Mouse (Mus musculus): Measurements from ENCODE around the gene Mylk. TPM values are rescaled to one million over a fixed set of nuclear protein-coding genes. Genes with fewer than 3 reads are reported as not detected.

Mylk gene
- total and polyA plus RNA-seq, 3 experiments, result 0.04 to 0.10 TPM; not detected in 1

DNA sequence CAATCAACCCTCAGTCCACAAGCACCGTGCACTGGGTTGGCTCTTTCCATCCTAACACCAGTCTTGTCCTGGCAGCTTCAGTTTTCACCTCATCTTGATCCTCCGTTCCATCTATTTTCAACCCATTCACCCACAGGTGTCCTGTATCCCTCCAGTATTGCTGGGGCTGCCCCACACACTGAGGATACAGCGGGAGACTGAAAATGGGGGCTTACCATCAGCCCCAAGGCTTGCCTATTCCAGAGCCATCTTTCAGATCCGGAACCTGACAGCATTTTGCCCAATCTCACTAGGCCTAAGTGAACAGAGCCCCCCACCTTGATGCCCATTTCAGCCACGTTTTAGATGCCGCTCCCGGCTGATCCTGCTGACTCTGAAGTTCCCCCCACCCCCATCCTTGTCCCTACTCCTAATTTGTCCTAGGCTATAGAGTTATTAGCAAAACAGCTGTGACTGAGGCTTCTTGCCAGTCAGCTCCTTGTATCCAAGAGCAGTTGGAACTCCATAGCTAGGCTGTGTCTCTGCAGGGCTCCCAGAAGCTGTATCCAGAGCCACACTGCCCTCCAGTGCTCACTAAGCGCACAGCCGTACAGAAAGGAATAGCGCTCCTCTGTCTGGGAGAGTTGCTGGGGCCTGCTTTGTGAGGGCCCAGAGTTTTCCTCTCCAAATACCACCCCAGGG lies 222.2 kb downstream of the Mylk start:
- H3K36me3 ChIP-seq (replicated peaks in 1 of 2; ENCODE audit: control insufficient read depth in 1 of 2, insufficient read depth in 1 of 2, low read length in 1 of 2), result no peaks in the 10 kb centered on the region
- H3K9ac ChIP-seq (ENCODE audit: insufficient read depth, low read depth), result no peak overlapping the region
- no peak overlapping the region for H3K4me3 ChIP-seq (replicated peaks in 1 of 3; ENCODE audit: low read depth in 2 of 3, low read length in 2 of 3, poor library complexity in 1 of 3)
- TF ChIP-seq E2F4 (IDR thresholded peaks at IDR 0.05; ENCODE audit: insufficient replicate concordance, low read depth, low read length) (no peak), POLR2AphosphoS2 (IDR thresholded peaks at IDR 0.05; ENCODE audit: low read depth, low read length) (no peak), ZNF384 (IDR thresholded peaks at IDR 0.05; ENCODE audit: low read depth, low read length) (no peak), IRF4 (IDR thresholded peaks at IDR 0.05; ENCODE audit: low read depth, low read length) (no peak), CTCF (conservative IDR thresholded peaks at IDR 0.05 in 1 of 2, IDR thresholded peaks at IDR 0.05 in 1 of 2; ENCODE audit: low read depth in 2 of 2, low read length in 2 of 2) (peak in 1 of 2 experiments; percentile 86; a peak in 2 of 4 replicates), RAD21 (IDR thresholded peaks at IDR 0.05; ENCODE audit: low read depth, low read length) (peak; percentile 78), CHD1 (IDR thresholded peaks at IDR 0.05; ENCODE audit: low read depth, low read length) (no peak), SMC3 (IDR thresholded peaks at IDR 0.05; ENCODE audit: low read depth, low read length) (peak; percentile 69), ETS1 (conservative IDR thresholded peaks at IDR 0.05; ENCODE audit: low read depth, low read length) (no peak)
- H3K9me3 ChIP-seq (replicated peaks; ENCODE audit: low read length), result no peaks in the 10 kb centered on the region
- H3K4me2 ChIP-seq (ENCODE audit: insufficient read depth, low read depth, poor library complexity, severe bottlenecking), result no peak overlapping the region
- in situ Hi-C loops (cut with MboI; ENCODE audit: low pct_ligation_motif_present, low pct_unique_long_range_greater_than_20kb, low sequenced_read_pairs), result loop anchor here (5.0 kb wide), 1 partner anchor 60 kb away; no protein-coding TSS in a partner anchor
- no peaks in the 10 kb centered on the region for H3K79me2 ChIP-seq (replicated peaks; ENCODE audit: control insufficient read depth, extremely low read depth, insufficient read depth, poor library complexity, severe bottlenecking)
- peak; percentile 33 for DNase-seq (ENCODE audit: extremely low read depth)
- dilution Hi-C loops (cut with MboI; ENCODE audit: extremely low pct_ligation_motif_present, extremely low pct_unique_long_range_greater_than_20kb, low sequenced_read_pairs), result no loop called here
- 0 out of 4 replicates have a peak, but pooled peaks cover 0 to 2% of the 10 kb centered on the region in 2 experiments for H3K4me1 ChIP-seq (ENCODE audit: control insufficient read depth in 1 of 2, insufficient read depth in 2 of 2)
- peaks cover 86% of the 10 kb centered on the region for H3K27me3 ChIP-seq (replicated peaks)
- no peak overlapping the region for H3K27ac ChIP-seq (ENCODE audit: insufficient read depth, low read depth)

DNA sequence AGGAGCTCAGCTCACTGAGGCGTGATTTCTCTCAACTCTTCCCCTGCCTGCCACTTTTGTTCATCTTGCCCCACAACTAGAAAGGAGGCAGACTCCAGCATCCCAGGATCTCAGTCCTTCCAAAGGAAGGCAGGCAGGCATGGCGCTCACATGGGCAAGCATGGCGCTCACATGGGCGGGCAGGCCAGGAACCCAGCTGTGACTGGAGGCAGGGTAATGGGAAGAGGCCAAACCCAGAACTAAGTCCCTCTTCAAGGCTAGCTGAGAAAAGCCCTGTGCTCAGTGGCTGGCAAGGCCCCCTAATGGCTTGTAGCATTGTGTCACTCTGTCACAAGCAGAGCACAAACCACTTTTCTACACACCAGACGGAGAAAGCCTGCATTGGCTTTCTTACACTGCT lies 223.2 kb downstream of the Mylk start:
- peaks cover 2 to 5% of the 10 kb centered on the region in 2 experiments; a peak in 1 of 4 replicates for H3K4me1 ChIP-seq (ENCODE audit: control insufficient read depth in 1 of 2, insufficient read depth in 2 of 2)
- DNase-seq (ENCODE audit: extremely low read depth), result no peak

More for the DNA sequence above, 223.2 kb downstream of the Mylk start:
- Histone ChIP-seq H3K9ac (ENCODE audit: insufficient read depth, low read depth) (no peak overlapping the region), H3K36me3 (replicated peaks in 1 of 2; ENCODE audit: control insufficient read depth in 1 of 2, insufficient read depth in 1 of 2, low read length in 1 of 2) (no peaks in the 10 kb centered on the region), H3K4me3 (replicated peaks in 1 of 3; ENCODE audit: low read depth in 2 of 3, low read length in 2 of 3, poor library complexity in 1 of 3) (no peak overlapping the region), H3K79me2 (replicated peaks; ENCODE audit: control insufficient read depth, extremely low read depth, insufficient read depth, poor library complexity, severe bottlenecking) (no peaks in the 10 kb centered on the region), H3K9me3 (replicated peaks; ENCODE audit: low read length) (no peaks in the 10 kb centered on the region), H3K4me2 (ENCODE audit: insufficient read depth, low read depth, poor library complexity, severe bottlenecking) (no peak overlapping the region), H3K27me3 (replicated peaks) (peaks cover 83% of the 10 kb centered on the region), H3K27ac (ENCODE audit: insufficient read depth, low read depth) (no peak overlapping the region)
- no peak for TF ChIP-seq CHD1 (IDR thresholded peaks at IDR 0.05; ENCODE audit: low read depth, low read length)
- no peak for TF ChIP-seq JUND (conservative IDR thresholded peaks at IDR 0.05; ENCODE audit: low read depth, low read length)
- no peak for TF ChIP-seq MAFK (IDR thresholded peaks at IDR 0.05; ENCODE audit: insufficient replicate concordance, low read length)
- TF ChIP-seq MAZ (IDR thresholded peaks at IDR 0.05; ENCODE audit: low read depth, low read length), result no peak
- TF ChIP-seq MAX (IDR thresholded peaks at IDR 0.05; ENCODE audit: low read length), result no peak
- no peak for TF ChIP-seq ZKSCAN1 (IDR thresholded peaks at IDR 0.05; ENCODE audit: borderline replicate concordance, low read depth, low read length)
- no peak for TF ChIP-seq RCOR1 (conservative IDR thresholded peaks at IDR 0.05; ENCODE audit: low read depth, low read length)
- TF ChIP-seq KAT2A (IDR thresholded peaks at IDR 0.05; ENCODE audit: insufficient replicate concordance, low read length), result no peak
- TF ChIP-seq ZMIZ1 (IDR thresholded peaks at IDR 0.05; ENCODE audit: low read depth, low read length), result no peak
- TF ChIP-seq ZC3H11A (IDR thresholded peaks at IDR 0.05; ENCODE audit: low read depth, low read length), result no peak
- no peak for TF ChIP-seq USF1 (IDR thresholded peaks at IDR 0.05; ENCODE audit: low read depth, low read length)
- no peak for TF ChIP-seq MEF2A (IDR thresholded peaks at IDR 0.05; ENCODE audit: borderline replicate concordance, low read depth, low read length)
- TF ChIP-seq BHLHE40 (IDR thresholded peaks at IDR 0.05; ENCODE audit: low read depth, low read length), result no peak
- in situ Hi-C loops (cut with MboI; ENCODE audit: low pct_ligation_motif_present, low pct_unique_long_range_greater_than_20kb, low sequenced_read_pairs) (loop anchor here (5.0 kb wide), 1 partner anchor 61 kb away; no protein-coding TSS in a partner anchor), dilution Hi-C loops (cut with MboI; ENCODE audit: extremely low pct_ligation_motif_present, extremely low pct_unique_long_range_greater_than_20kb, low sequenced_read_pairs) (no loop called here)

All from CH12.LX (cell line).